Mouse (Mus musculus): Measurements from ENCODE around the gene Nek5. TPM values are rescaled to one million over a fixed set of nuclear protein-coding genes. Genes with fewer than 3 reads are reported as not detected.
"Not testable (repeated sequence)": the region's sequence is repeated elsewhere in the genome, so short reads cannot be mapped to it uniquely, and the experiment has no call there.

The Nek5 gene
- polyA plus RNA-seq, 1 experiment from 2014 or later = 0.52 TPM

DNA sequence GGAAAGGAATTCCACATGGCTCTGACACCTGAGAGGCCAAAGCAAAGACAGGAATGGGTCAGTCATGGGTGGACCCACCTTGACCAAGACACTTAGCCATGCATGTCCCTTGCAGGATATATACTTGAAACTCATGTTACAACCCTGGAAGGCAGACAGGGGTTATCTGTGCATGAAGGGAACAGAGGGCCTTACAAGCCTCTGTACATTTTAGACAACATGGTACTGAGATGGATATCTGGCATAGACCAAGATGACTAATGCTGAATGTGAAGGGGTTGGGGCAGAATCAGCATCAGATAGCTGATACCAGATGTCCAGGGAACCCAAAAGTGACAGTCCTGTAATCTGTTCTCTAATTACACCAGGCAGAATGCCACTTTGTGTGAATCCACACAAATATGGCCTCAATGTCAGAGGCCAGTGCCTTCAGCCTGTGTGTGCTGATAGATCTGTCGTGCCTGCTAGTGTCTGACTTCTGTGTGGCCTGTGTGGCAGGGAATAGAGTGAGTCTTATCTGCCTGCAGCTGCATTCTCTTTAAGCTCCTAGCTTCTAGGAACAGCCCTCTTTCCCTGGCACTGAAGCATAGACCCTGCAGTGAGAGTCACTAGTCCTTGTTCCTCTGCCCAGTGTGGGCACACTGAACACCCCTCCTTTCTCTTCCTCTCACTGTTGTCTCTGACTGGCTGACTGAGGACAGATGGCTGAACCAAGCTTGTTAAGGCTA is 19.1 kb upstream of the Nek5 start:
- no peak overlapping the region for H3K4me3 ChIP-seq
- no peak overlapping the region for H3K27ac ChIP-seq
- ATAC-seq (ENCODE audit: low FRiP score) = no peak
- 84% methylated on average over 1 of the region's 1 CpGs for whole genome bisulfite sequencing
- H3K4me2 ChIP-seq (replicated peaks) = no peak overlapping the region
- no peak overlapping the region for H3K9ac ChIP-seq
- H3K27me3 ChIP-seq = no peaks in the 10 kb centered on the region
- no peaks in the 10 kb centered on the region for H3K4me1 ChIP-seq
- no peaks in the 10 kb centered on the region for H3K9me3 ChIP-seq (replicated peaks)
- H3K36me3 ChIP-seq = peaks cover 19% of the 10 kb centered on the region; the same call in 1 of the 2 replicates

GRCm38 (mm10) chr8:22142592-22142991 is 17.7 kb upstream of the Nek5 start:
- H3K4me2 ChIP-seq (replicated peaks) = no peak overlapping the region
- H3K27me3 ChIP-seq = no peaks in the 10 kb centered on the region
- no peak overlapping the region for H3K27ac ChIP-seq
- no peak for ATAC-seq (ENCODE audit: low FRiP score)
- H3K4me3 ChIP-seq = no peak overlapping the region
- H3K36me3 ChIP-seq = peaks cover 14% of the 10 kb centered on the region; the same call in 1 of the 2 replicates
- no peaks in the 10 kb centered on the region for H3K9me3 ChIP-seq (replicated peaks)
- 73% methylated on average over 4 of the region's 4 CpGs for WGBS
- H3K9ac ChIP-seq = no peak overlapping the region
- H3K4me1 ChIP-seq = no peaks in the 10 kb centered on the region

- 86% methylated on average over 4 of the region's 4 CpGs for WGBS
- no peak for ATAC-seq (ENCODE audit: low FRiP score)
Observed at GRCm38 (mm10) chr8:22141836-22142385, 17.1 kb upstream of the Nek5 start.

GRCm38 (mm10) chr8:22136462-22136861 is 11.6 kb upstream of the Nek5 start:
- H3K4me2 ChIP-seq (replicated peaks); H3K27me3 ChIP-seq; H3K9ac ChIP-seq; H3K4me1 ChIP-seq; ATAC-seq (ENCODE audit: low FRiP score); H3K27ac ChIP-seq; H3K4me3 ChIP-seq; H3K9me3 ChIP-seq (replicated peaks): not testable (repeated sequence)
- peaks cover 15% of the 10 kb centered on the region for H3K36me3 ChIP-seq
- WGBS = 89% methylated on average over 9 of the region's 9 CpGs

More at GRCm38 (mm10) chr8:22141836-22142385, 17.1 kb upstream of the Nek5 start:
- no peak overlapping the region for H3K9ac ChIP-seq
- H3K4me1 ChIP-seq = no peaks in the 10 kb centered on the region
- no peak overlapping the region for H3K27ac ChIP-seq
- H3K4me3 ChIP-seq = no peak overlapping the region
- H3K27me3 ChIP-seq = no peaks in the 10 kb centered on the region
- no peaks in the 10 kb centered on the region for H3K9me3 ChIP-seq (replicated peaks)
- H3K4me2 ChIP-seq (replicated peaks) = no peak overlapping the region
- H3K36me3 ChIP-seq = peaks cover 14% of the 10 kb centered on the region; the same call in 1 of the 2 replicates

DNA sequence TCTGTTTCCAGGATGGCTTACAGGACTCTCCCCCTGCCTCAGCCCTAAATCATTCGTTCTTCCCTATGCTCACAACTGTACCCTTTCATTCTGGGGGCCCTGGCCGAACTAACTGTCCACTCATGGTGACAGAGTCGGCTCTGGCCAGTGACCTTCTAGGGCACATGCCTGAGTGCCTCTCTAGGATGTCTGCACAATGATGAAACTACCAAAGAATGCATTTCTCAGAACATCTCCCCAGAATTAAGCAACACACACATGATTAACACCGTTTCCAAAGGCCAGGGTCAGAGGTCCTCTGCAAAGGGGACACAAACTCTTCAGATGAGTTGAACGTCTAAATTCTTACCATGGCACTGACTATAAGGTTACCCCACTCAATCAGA is 9.9 kb upstream of the Nek5 start:
- Histone ChIP-seq H3K9me3 (replicated peaks) (no peaks in the 10 kb centered on the region), H3K9ac (no peak overlapping the region), H3K4me2 (replicated peaks) (no peak overlapping the region), H3K4me1 (no peaks in the 10 kb centered on the region), H3K27me3 (no peaks in the 10 kb centered on the region), H3K27ac (no peak overlapping the region), H3K36me3 (peaks cover 5% of the 10 kb centered on the region), H3K4me3 (no peak overlapping the region)
- 90% methylated on average over 5 of the region's 5 CpGs for WGBS
- ATAC-seq (ENCODE audit: low FRiP score) = no peak

DNA sequence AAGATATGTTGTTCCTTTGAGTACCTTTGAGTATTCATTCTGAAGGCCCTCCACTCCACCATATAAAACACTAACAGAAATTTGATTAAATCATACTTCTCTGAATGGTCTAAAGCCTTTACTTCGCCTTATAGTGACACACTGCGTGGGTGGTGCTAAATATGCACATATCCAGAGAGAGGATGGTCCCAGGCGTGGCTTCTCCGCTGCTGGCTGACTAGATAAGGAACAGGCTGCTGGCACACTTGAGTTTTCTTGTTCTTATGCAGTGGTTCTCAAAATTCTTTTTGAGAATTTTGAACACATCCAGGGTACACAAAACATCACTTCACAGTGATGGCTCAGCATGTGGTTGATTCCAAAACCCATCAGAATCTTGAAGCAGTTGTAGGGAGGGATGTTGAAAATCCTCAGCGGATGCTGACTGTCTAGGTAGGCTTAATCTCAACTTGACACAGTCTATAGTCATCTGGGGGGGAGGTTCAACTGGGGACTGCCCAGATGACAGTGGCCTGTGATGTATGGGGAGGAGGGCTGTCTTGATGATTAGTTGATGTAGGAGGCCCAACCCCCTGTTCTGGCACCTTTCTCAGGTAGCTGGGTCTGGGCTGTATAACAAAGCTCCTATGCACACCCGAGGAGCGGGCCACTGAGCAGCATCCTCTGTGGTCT is 9.4 kb upstream of the Nek5 start:
- Histone ChIP-seq H3K36me3 (peaks cover 6% of the 10 kb centered on the region), H3K27me3 (no peaks in the 10 kb centered on the region), H3K4me1 (no peaks in the 10 kb centered on the region), H3K9me3 (replicated peaks) (no peaks in the 10 kb centered on the region), H3K4me3 (no peak overlapping the region), H3K4me2 (replicated peaks) (no peak overlapping the region), H3K9ac (no peak overlapping the region), H3K27ac (no peak overlapping the region)
- 90% methylated on average over 7 of the region's 7 CpGs for WGBS
- no peak for ATAC-seq (ENCODE audit: low FRiP score)

DNA sequence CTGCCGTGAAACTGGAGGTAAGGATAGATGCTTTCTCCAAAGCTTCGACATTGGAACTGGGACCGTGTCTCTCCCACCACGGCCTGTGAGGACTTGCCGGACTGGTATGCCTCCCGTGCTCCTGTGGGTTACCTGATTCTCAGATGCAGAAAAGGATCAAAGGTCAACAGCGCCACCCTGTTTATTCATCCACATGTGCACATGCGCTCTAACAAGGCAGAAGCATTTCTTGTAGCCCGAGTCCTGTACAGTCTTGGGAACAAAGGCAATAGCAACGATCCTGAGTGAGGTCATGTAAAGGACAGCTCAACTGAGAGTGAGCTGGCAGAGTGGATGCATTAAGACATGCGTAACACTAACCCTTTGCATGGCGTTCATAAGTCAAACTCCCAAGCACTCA is 7.2 kb upstream of the Nek5 start:
- no peak overlapping the region for H3K4me2 ChIP-seq (replicated peaks)
- no peak overlapping the region for H3K4me3 ChIP-seq
- H3K9me3 ChIP-seq (replicated peaks) = no peaks in the 10 kb centered on the region
- 87% methylated on average over 12 of the region's 12 CpGs for WGBS
- no peaks in the 10 kb centered on the region for H3K27me3 ChIP-seq
- no peaks in the 10 kb centered on the region for H3K4me1 ChIP-seq
- H3K36me3 ChIP-seq = peaks cover 26% of the 10 kb centered on the region
- no peak overlapping the region for H3K27ac ChIP-seq
- no peak for ATAC-seq (ENCODE audit: low FRiP score)
- H3K9ac ChIP-seq = no peak overlapping the region

DNA sequence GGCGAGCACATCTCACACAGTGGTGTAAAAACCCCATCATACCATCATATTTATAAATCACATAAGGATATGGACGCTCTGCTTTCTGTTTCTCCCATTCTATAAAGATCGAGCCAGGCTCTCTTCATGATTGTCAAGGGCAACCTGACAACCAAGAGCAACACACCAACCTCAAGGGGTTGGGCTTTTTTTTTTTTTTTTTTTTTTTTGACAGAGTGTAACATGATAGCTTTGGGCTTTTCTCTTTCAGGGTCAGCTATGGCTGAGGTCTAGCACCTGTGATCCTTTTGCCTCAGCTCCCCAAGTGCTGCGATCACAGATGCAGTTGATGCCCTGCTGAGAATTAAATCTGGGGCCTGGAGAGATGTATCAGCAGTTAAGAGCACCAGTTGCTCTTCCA is 17.8 kb downstream of the Nek5 start:
- whole genome bisulfite sequencing = 79% methylated on average over 4 of the region's 4 CpGs
- no peak for ATAC-seq (ENCODE audit: low FRiP score)
- no peak overlapping the region for H3K4me3 ChIP-seq
- no peak overlapping the region for H3K4me2 ChIP-seq (replicated peaks)
- H3K4me1 ChIP-seq = no peaks in the 10 kb centered on the region
- H3K27me3 ChIP-seq = no peaks in the 10 kb centered on the region
- H3K27ac ChIP-seq = no peak overlapping the region
- no peaks in the 10 kb centered on the region for H3K36me3 ChIP-seq
- no peaks in the 10 kb centered on the region for H3K9me3 ChIP-seq (replicated peaks)
- H3K9ac ChIP-seq = no peak overlapping the region

DNA sequence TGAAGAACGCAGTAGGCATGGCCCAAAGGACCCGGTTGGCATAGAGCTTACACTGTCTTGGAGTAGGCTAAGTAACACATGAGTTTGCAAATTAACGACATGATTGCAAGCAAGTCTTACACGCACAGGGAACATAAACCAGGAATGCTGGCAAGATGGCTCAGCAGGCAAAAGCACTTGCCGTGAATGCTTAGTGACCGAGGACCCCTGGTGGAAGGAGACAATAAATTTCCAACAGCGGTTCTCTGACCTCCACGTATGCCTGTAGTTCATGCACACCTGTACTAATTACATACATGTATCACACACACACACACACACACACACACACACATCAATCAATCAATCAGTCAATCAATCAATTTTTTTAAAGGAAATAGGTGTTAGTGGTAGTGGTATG is 33.3 kb downstream of the Nek5 start:
- no peaks in the 10 kb centered on the region for H3K9me3 ChIP-seq (replicated peaks)
- 56% methylated on average over 8 of the region's 8 CpGs for WGBS
- no peak overlapping the region for H3K27ac ChIP-seq
- H3K27me3 ChIP-seq = no peaks in the 10 kb centered on the region
- no peaks in the 10 kb centered on the region for H3K4me1 ChIP-seq
- no peak overlapping the region for H3K4me3 ChIP-seq
- ATAC-seq (ENCODE audit: low FRiP score) = no peak
- no peak overlapping the region for H3K4me2 ChIP-seq (replicated peaks)
- no peak overlapping the region for H3K9ac ChIP-seq
- H3K36me3 ChIP-seq = no peaks in the 10 kb centered on the region

GRCm38 (mm10) chr8:22089226-22089625 is 35.6 kb downstream of the Nek5 start:
- 97% methylated on average over 4 of the region's 4 CpGs for WGBS

DNA sequence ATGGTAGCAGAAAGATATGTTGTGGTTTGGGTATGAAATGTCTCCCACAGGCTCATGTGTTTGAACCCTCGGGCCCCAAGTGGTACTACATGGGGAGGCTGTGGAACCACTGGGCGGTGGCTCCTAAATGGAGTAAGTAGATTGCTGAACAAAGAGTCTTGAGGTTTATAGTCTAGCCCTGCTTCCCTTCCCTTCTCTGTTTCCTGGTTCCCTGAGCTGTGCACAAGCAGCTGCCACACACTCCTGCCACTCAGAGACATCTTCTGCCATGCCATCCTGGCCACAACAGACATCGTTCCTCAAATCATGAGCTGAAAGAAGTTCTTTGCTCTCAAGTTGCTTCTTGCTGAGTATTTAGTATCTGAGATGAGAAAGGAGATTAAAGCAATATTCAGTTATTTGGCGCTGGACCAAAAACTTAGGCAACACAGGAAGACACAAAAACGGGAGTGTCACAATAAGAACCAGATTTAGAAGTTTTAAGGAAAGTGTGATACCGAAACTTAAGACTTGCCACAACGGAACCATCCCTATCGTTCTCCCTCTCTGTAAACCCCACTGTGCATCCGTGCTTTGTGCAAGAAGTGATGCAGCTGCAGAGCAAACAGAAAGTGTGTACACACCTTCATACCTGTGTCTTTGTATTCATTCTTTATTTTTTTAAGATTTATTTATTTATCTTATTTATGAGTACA is 45.4 kb downstream of the Nek5 start:
- no peak overlapping the region for H3K9ac ChIP-seq
- H3K4me1 ChIP-seq = no peaks in the 10 kb centered on the region
- no peak for ATAC-seq (ENCODE audit: low FRiP score)
- H3K4me3 ChIP-seq = no peak overlapping the region
- WGBS = 86% methylated on average over 9 of the region's 9 CpGs
- no peak overlapping the region for H3K27ac ChIP-seq
- no peaks in the 10 kb centered on the region for H3K27me3 ChIP-seq
- no peak overlapping the region for H3K4me2 ChIP-seq (replicated peaks)
- H3K9me3 ChIP-seq (replicated peaks) = no peaks in the 10 kb centered on the region
- no peaks in the 10 kb centered on the region for H3K36me3 ChIP-seq

More at GRCm38 (mm10) chr8:22089226-22089625, 35.6 kb downstream of the Nek5 start:
- Histone ChIP-seq H3K9me3 (replicated peaks) (no peaks in the 10 kb centered on the region), H3K4me2 (replicated peaks) (no peak overlapping the region), H3K27ac (no peak overlapping the region), H3K27me3 (no peaks in the 10 kb centered on the region), H3K36me3 (no peaks in the 10 kb centered on the region), H3K4me3 (no peak overlapping the region), H3K9ac (no peak overlapping the region), H3K4me1 (no peaks in the 10 kb centered on the region)
- ATAC-seq (ENCODE audit: low FRiP score) = no peak

GRCm38 (mm10) chr8:22061126-22061525 is 63.7 kb downstream of the Nek5 start:
- H3K4me1 ChIP-seq = peaks cover 7% of the 10 kb centered on the region
- H3K27me3 ChIP-seq = peaks cover 9% of the 10 kb centered on the region
- WGBS = 10% methylated on average over 3 of the region's 3 CpGs
- peak overlapping the region; percentile 66 for H3K4me3 ChIP-seq
- peak overlapping the region; percentile 84 for H3K4me2 ChIP-seq (replicated peaks)
- H3K9ac ChIP-seq = no peak overlapping the region
- 0 out of 2 replicates have a peak, but pooled peaks cover 3% of the 10 kb centered on the region for H3K9me3 ChIP-seq (replicated peaks)
- no peak for ATAC-seq (ENCODE audit: low FRiP score)
- no peak overlapping the region for H3K27ac ChIP-seq
- peaks cover 22% of the 10 kb centered on the region for H3K36me3 ChIP-seq
